Mouse (Mus musculus) limb, embryonic 10.5 days (tissue): Measurements from ENCODE around the gene Car3. TPM values are rescaled to one million over a fixed set of nuclear protein-coding genes. Genes with fewer than 3 reads are reported as not detected.
A peak's percentile ranks its signal among the peaks of the same experiment; 100 is the strongest.

ENCODE experiments used
- DNase-seq: peaks from one replicate; pipeline ENCODE4 v3.0.0-alpha.2; 2017; ENCODE audit warnings: low spot score
- H3K27ac ChIP-seq: fragments of 300-500 bp; sonication (generic); 2 replicates; pipeline ENCODE4 v1.5.1; 2016; ENCODE audit warnings: mild to moderate bottlenecking
- H3K27me3 ChIP-seq: fragments of 300-500 bp; sonication (generic); 2 replicates; pipeline ENCODE4 v1.6.1; 2016; ENCODE audit warnings: low read depth, mild to moderate bottlenecking; ENCODE audit not compliant: poor library complexity, severe bottlenecking
- H3K36me3 ChIP-seq: fragments of 300-500 bp; sonication (generic); 2 replicates; pipeline ENCODE4 v1.6.1; 2016; ENCODE audit warnings: mild to moderate bottlenecking, moderate library complexity
- H3K4me1 ChIP-seq: fragments of 300-500 bp; sonication (generic); 2 replicates; pipeline ENCODE4 v1.6.1; 2016
- H3K4me3 ChIP-seq: fragments of 300-500 bp; sonication (generic); 2 replicates; pipeline ENCODE4 v1.5.1; 2016; ENCODE audit warnings: mild to moderate bottlenecking, moderate library complexity
- H3K9me3 ChIP-seq: fragments of 300-500 bp; sonication (generic); replicated peaks from 2 replicates; pipeline ENCODE4 v1.6.1; 2016; ENCODE audit warnings: mild to moderate bottlenecking
- WGBS: fragments of 180-500 bp; shearing (Covaris S2); methylation state at CpG from one replicate; pipeline ENCODE4 v1.1.7; 2016; 5-methylcytosine and 5-hydroxymethylcytosine counted together
- polyA plus RNA-seq: library from polyadenylated mRNA; unstranded; fragments of >200 nt; fragmentation: Nextera tagmentation; extraction: Ambion mirVana; gene quantifications from 2 replicates; pipeline ENCODE4 v1.2.1, GENCODE M21; 2016

Gene Car3
- polyA plus RNA-seq, 1 experiment from 2014 or later = 1.6 TPM

DNA sequence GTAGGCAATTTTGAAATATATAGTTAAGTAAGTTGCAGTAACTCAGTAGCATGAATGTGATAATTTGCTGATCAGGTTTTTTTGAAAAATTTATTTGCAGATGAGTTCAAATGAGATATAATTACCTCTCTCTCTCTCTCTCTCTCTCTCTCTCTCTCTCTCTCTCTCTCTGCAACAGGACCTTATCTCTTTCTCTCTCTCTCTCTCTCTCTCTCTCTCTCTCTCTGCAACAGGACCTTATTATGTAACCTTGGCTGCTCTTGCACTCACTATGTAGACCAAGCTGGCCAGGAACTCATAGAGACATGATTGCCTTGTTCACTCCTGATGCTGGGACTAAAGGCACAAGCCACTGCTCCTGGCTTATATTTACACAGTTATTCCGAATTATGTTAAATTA lies 2.1 kb upstream of the Car3 start:
- Histone ChIP-seq H3K4me3 (no peak overlapping the region), H3K9me3 (no peaks in the 10 kb centered on the region), H3K27me3 (no peaks in the 10 kb centered on the region), H3K4me1 (peaks cover 13% of the 10 kb centered on the region), H3K36me3 (no peaks in the 10 kb centered on the region), H3K27ac (no peak overlapping the region)
- 72% methylated on average over 1 of the region's 1 CpGs for WGBS
- no peak for DNase-seq

DNA sequence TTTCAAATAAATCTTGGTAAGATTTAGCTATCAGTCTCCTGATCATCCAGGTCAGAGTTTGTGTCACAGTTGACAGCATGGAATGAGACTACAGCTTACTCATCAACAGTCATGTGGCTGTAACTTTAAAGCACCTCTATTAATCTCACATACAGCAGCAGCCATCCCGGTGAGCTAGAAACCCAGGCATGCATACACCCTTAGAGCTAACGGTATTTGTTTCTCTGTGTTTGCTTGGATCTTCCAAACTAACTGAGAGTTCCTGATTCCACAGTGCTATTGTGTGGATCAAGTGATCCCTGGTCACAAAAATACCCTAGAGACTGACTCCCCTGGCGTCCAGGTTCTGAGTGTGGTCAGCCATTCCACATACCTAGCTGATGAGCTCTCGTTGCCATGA lies 1.5 kb upstream of the Car3 start:
- no peak for DNase-seq
- no peaks in the 10 kb centered on the region for H3K36me3 ChIP-seq
- no peaks in the 10 kb centered on the region for H3K27me3 ChIP-seq
- H3K27ac ChIP-seq = no peak overlapping the region
- no peaks in the 10 kb centered on the region for H3K9me3 ChIP-seq
- 57% methylated on average over 4 of the region's 4 CpGs for WGBS
- H3K4me3 ChIP-seq = no peak overlapping the region
- H3K4me1 ChIP-seq = peaks cover 13% of the 10 kb centered on the region

DNA sequence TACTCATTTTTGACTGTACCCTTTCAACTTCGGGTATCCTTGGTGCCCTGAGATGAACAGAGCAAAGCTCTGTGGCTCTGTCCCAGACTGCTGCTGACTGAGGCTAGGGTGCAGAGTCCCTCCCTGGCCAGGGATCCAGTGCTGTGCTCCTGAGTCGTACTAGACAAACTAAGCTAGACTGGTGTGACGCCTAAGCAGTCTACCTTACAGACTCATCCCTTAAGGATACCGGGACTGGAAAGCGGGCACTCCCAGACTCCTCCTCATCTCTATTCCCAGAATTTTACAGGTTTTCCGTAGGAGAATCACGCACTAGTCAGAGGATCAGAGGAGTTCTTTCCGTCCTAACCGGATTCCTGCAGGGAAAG lies 674 bp upstream of the Car3 start:
- H3K4me3 ChIP-seq = peak overlapping the region; percentile 54

DNA sequence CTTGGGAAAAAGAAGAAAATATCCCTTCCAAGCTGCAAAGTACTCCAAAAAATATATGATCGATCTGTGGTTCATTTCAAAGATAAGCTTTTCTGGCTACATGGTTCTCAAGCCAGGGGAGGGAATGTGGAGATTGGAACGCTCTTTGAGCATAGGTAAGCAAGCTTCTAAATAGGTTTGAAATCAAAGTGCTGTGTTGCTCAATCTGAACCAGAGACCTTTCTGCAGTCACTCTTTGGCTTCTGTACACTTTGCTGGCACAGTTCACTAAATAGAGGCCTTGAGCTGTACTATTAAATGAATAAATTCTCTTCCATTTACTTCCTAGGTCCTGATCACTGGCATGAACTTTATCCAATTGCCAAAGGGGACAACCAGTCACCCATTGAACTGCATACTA lies 610 bp downstream of the Car3 start:
- H3K4me3 ChIP-seq = no peak overlapping the region
- H3K27me3 ChIP-seq = no peaks in the 10 kb centered on the region
- 93% methylated on average over 2 of the region's 2 CpGs for whole genome bisulfite sequencing
- H3K4me1 ChIP-seq = peaks cover 13% of the 10 kb centered on the region
- no peak overlapping the region for H3K27ac ChIP-seq
- no peak for DNase-seq
- no peaks in the 10 kb centered on the region for H3K36me3 ChIP-seq
- H3K9me3 ChIP-seq = no peaks in the 10 kb centered on the region

More for the DNA sequence above, 674 bp upstream of the Car3 start:
- Histone ChIP-seq H3K36me3 (no peaks in the 10 kb centered on the region), H3K27me3 (no peaks in the 10 kb centered on the region), H3K9me3 (no peaks in the 10 kb centered on the region), H3K4me1 (peaks cover 13% of the 10 kb centered on the region), H3K27ac (peak overlapping the region; percentile 78)
- no peak for DNase-seq
- 1% methylated on average over 9 of the region's 9 CpGs for WGBS

DNA sequence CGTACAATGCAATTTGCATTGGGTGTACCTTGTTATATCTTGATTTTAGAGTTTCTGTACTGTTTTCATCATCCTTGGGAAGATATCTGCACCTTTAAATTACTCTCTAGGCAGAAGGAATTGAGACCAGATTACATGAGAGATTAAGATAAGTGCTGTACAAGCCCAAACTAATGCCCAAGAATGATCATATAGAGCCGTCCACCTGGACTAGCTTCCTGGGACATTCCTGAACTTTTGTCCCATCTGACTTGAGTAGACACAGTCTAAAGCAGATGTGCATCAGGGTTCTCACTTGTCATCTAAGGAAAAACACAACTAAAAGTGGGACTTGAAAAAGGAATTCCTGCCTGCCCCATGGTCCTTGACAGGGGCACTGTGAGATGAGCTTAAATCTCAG lies 2.6 kb downstream of the Car3 start:
- WGBS = 81% methylated on average over 2 of the region's 2 CpGs
- Histone ChIP-seq H3K36me3 (no peaks in the 10 kb centered on the region), H3K4me3 (no peak overlapping the region), H3K4me1 (peaks cover 13% of the 10 kb centered on the region), H3K9me3 (no peaks in the 10 kb centered on the region), H3K27me3 (no peaks in the 10 kb centered on the region), H3K27ac (no peak overlapping the region)
- no peak for DNase-seq

DNA sequence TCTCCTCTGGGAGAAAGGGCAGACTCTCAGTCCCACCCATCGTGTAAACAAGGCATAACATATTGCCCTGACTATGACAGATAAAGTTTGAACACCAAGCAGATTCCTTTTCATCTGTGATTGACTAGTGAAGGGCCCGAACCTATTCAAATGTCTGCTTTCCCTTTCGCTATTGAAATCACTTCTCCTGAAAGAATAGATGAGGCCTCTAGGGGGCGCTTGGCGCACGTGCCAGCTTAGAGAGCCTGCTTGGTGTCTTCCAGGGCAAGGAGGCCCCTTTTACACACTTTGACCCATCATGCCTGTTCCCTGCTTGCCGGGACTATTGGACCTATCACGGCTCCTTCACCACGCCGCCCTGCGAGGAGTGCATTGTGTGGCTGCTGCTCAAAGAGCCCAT lies 6.5 kb downstream of the Car3 start:
- WGBS = 34% methylated on average over 11 of the region's 11 CpGs
- Histone ChIP-seq H3K27ac (no peak overlapping the region), H3K4me1 (no peaks in the 10 kb centered on the region), H3K4me3 (no peak overlapping the region), H3K9me3 (no peaks in the 10 kb centered on the region), H3K27me3 (no peaks in the 10 kb centered on the region), H3K36me3 (no peaks in the 10 kb centered on the region)
- DNase-seq = peak; percentile 76

DNA sequence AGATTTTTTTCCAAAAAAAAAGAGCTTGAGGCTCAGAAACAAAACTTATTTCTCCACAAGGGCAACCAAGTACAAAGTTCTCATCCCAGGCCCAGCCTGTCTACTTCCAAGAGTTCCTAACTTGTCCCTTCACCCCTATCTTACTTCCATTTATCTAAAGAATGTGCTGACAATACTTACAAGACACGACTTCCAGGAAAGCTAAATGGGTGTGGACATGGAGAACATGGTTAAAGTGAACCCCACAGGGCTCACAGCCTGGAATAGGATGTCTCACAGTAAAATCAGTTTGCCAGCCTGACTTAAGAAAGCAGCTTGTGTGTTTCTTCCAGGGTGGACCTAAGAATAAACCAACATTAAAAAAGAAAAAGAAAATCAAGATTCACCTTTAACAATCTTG lies 7.2 kb downstream of the Car3 start:
- no peaks in the 10 kb centered on the region for H3K4me1 ChIP-seq
- no peak overlapping the region for H3K27ac ChIP-seq
- no peak for DNase-seq
- H3K4me3 ChIP-seq = no peak overlapping the region
- no peaks in the 10 kb centered on the region for H3K27me3 ChIP-seq
- 82% methylated on average over 1 of the region's 1 CpGs for WGBS
- H3K9me3 ChIP-seq = no peaks in the 10 kb centered on the region
- no peaks in the 10 kb centered on the region for H3K36me3 ChIP-seq

DNA sequence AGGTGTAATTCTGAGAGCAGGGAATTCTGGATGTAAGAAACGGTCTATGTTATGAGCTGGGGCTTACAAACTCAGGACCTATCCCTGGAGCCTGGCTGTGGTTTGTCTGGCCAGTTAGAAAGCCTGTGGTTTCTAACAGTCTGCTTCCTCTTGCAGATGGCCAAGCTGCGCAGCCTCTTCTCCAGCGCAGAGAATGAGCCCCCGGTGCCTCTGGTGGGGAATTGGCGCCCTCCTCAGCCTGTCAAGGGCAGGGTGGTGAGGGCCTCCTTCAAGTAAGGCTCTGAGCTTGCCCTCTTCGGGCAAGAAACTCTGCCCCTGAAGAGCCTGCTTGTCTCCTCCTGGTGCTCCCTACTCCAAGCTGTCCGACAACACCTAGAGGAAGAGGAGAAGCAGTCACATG lies 8.1 kb downstream of the Car3 start:
- H3K4me1 ChIP-seq = no peaks in the 10 kb centered on the region
- DNase-seq = no peak
- no peaks in the 10 kb centered on the region for H3K36me3 ChIP-seq
- no peak overlapping the region for H3K27ac ChIP-seq
- 58% methylated on average over 7 of the region's 7 CpGs for WGBS
- H3K9me3 ChIP-seq = no peaks in the 10 kb centered on the region
- no peaks in the 10 kb centered on the region for H3K27me3 ChIP-seq
- H3K4me3 ChIP-seq = no peak overlapping the region

DNA sequence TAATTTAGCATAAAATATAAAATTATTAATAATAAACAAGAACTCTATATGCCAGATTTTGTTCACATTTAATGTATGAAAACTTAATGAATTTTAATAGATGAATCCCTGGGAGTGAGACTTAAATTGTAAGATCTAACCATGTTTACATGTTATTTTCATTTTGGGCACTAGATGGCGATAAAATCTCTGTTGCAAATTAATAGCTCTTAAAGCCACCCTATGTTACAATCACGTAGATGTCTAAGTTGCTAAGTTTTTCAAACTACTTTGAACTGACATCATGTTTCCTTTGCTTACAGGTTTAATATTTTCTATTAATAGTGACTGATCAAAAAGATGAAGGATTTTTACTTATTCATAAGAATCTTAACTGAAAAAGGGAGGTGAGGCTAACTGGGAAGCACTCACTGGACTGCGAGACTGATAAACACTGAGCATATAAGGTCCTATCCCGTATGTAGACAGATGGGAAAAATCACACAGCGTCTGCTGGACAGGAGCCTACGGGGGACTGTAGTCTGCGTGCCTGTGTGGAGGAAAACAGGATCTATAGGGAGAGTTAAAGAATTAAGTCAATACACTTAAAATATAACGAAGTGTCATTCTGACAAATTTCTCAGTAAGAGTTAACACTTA lies 11.2 kb downstream of the Car3 start:
- Histone ChIP-seq H3K27me3 (no peaks in the 10 kb centered on the region), H3K27ac (no peak overlapping the region), H3K4me1 (no peaks in the 10 kb centered on the region), H3K36me3 (no peaks in the 10 kb centered on the region), H3K4me3 (no peak overlapping the region), H3K9me3 (no peaks in the 10 kb centered on the region)
- DNase-seq = no peak
- 55% methylated on average over 8 of the region's 8 CpGs for WGBS

DNA sequence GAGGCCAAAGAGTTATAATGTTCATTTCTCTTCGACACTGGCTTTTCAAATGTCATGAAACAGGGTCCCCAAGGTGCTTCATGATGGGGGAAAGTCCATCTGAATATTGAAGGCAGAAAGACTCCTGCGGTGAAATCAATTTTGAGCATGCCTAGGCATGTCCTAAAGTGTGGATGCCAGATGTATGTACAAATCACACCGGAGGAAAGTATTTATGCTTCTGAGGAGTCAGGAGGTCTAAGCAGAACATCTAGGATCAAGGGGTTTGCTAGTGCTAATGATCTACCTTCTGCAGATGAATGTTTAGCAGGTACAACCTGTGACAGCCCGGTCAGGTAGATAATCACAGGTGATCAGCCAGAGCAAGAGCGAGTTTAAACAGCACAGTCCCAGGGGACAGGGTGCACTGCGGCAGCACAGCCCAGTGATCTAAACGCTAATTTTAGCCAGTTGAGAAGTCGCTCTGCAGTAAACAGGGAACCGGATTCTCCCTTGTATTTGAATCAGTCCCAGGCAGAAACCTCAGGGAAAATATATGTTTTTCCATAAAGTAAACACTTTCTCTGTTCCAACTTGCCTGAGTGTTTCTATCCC lies 13.1 kb downstream of the Car3 start:
- no peak for DNase-seq
- WGBS = 78% methylated on average over 9 of the region's 9 CpGs

DNA sequence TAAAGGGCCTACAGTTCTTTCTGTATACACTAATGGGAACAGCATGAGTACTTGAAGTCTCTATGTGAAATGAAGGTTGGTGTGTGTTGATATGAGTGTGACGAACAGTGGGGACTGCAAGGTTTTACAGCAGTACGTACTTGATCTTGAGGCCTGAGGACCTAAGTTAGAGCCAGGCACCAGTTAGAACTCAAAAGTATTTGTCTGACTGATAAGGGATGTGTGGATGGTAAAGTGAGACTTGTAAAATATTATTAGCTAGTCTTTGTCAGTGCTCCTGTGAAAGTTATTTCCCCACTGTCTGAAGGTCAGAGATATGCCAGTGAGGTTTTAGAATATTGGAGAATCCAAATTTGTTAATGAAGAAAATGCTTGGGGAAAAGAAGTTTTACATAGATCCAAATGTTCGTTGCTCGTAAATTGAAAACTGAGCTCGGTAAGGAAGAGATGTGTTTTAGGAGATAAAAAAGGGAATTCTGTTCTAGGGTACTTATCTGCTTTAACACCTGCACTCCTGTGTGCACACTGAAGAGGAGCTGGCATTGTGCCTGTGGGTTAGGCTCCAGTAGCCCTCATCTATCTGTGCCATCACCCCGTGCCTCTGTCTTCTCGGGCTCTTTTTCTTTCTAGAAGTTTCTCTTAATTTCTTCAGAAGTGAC lies 14.1 kb downstream of the Car3 start:
- H3K9me3 ChIP-seq = no peaks in the 10 kb centered on the region
- H3K4me3 ChIP-seq = no peak overlapping the region
- H3K36me3 ChIP-seq = no peaks in the 10 kb centered on the region
- no peak overlapping the region for H3K27ac ChIP-seq
- no peaks in the 10 kb centered on the region for H3K27me3 ChIP-seq
- DNase-seq = no peak
- no peaks in the 10 kb centered on the region; the same call in 1 of the 2 replicates for H3K4me1 ChIP-seq
- WGBS = 86% methylated on average over 7 of the region's 7 CpGs

More for the DNA sequence above, 13.1 kb downstream of the Car3 start:
- Histone ChIP-seq H3K27me3 (no peaks in the 10 kb centered on the region), H3K9me3 (no peaks in the 10 kb centered on the region), H3K36me3 (no peaks in the 10 kb centered on the region), H3K27ac (no peak overlapping the region), H3K4me1 (no peaks in the 10 kb centered on the region; the same call in 1 of the 2 replicates), H3K4me3 (no peak overlapping the region)

DNA sequence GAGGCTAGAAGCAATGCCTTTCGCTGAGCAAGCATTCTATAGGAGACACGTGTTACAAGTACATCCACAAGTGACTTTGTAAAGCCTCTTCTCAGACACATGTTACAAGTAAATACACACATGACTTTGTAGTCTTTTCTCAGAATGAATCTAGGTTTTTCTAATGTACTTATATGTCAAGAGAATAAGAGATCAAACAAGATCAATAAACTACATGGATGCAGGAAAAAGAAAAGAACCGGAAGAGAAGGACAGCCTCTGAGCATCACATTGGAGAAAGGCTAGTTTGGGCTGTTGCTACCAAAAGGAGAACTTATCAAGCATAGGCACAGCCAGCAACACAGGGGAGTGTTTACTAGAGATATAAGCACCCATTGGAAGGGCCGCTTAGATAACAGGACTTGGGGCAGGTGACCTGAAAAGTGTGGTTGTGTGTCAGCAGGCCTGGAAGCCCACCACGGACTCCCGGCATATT lies 15.5 kb downstream of the Car3 start:
- no peaks in the 10 kb centered on the region for H3K27me3 ChIP-seq
- WGBS = 87% methylated on average over 6 of the region's 6 CpGs
- H3K36me3 ChIP-seq = no peaks in the 10 kb centered on the region
- no peak overlapping the region for H3K4me3 ChIP-seq
- H3K9me3 ChIP-seq = no peaks in the 10 kb centered on the region
- H3K4me1 ChIP-seq = no peaks in the 10 kb centered on the region; the same call in 1 of the 2 replicates
- no peak overlapping the region for H3K27ac ChIP-seq
- DNase-seq = no peak

DNA sequence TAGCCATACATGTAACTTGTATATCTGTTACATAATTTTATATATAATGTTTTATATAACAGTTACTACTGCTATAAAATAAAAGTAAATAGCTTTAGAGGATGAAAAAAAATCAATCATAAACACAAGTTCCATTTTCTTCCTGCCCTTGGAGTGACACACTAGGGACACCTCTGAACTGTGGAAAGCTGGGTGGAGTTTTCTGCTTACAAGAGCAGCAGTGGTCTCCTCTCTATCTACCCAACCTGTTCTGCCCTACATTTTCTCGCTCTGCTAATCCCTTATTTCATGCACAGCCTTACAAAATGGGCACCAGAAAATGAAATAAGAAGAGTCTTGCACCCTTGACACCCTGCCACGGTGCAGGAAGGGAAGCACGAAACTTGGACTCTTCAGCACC lies 16.0 kb downstream of the Car3 start:
- no peaks in the 10 kb centered on the region for H3K27me3 ChIP-seq
- no peaks in the 10 kb centered on the region for H3K9me3 ChIP-seq
- DNase-seq = no peak
- no peak overlapping the region for H3K4me3 ChIP-seq
- 93% methylated on average over 3 of the region's 3 CpGs for WGBS
- H3K27ac ChIP-seq = no peak overlapping the region
- no peaks in the 10 kb centered on the region; the same call in 1 of the 2 replicates for H3K4me1 ChIP-seq
- no peaks in the 10 kb centered on the region for H3K36me3 ChIP-seq
